Mouse (Mus musculus): ENCODE results near the gene Tmem116.

Gene Tmem116

GRCm38 (mm10) chr5:121540066-121540465 is 88.4 kb downstream of the Tmem116 start:
- DNase-seq (ENCODE audit: low spot score) = no peak

GRCm38 (mm10) chr5:121541235-121541634 is 89.5 kb downstream of the Tmem116 start:
- no peak for DNase-seq (ENCODE audit: low spot score)

GRCm38 (mm10) chr5:121543370-121543769 is 91.7 kb downstream of the Tmem116 start:
- DNase-seq (ENCODE audit: low spot score) = no peak

GRCm38 (mm10) chr5:121544910-121545792 is 93.5 kb downstream of the Tmem116 start, which contains the start of the genes Adam1a and Gm42878:
Adam1a (minus strand) TSS chr5:121545482.
Gm42878 (minus strand) TSS chr5:121545482.
- peak; percentile 68 for DNase-seq (ENCODE audit: low spot score)

- peak; percentile 97 for DNase-seq (ENCODE audit: low spot score)
These were observed 94.3 kb downstream of the Tmem116 start, which contains the start of gene Mapkapk5 for GRCm38 (mm10) chr5:121545793-121546529. Mapkapk5 (minus strand) TSS chr5:121545905.

GRCm38 (mm10) chr5:121546530-121546895 is 94.8 kb downstream of the Tmem116 start:
- DNase-seq (ENCODE audit: low spot score) = peak; percentile 79

- no peak for DNase-seq (ENCODE audit: low spot score)
These were observed 95.4 kb downstream of the Tmem116 start for GRCm38 (mm10) chr5:121547084-121547483.

- DNase-seq (ENCODE audit: low spot score) = no peak
These were observed 97.5 kb downstream of the Tmem116 start for GRCm38 (mm10) chr5:121549196-121549595.

- no peak for DNase-seq (ENCODE audit: low spot score)
These were observed 110.7 kb downstream of the Tmem116 start for GRCm38 (mm10) chr5:121562436-121562835.

GRCm38 (mm10) chr5:121564468-121564895 is 112.8 kb downstream of the Tmem116 start:
- peak; percentile 65 for DNase-seq (ENCODE audit: low spot score)

GRCm38 (mm10) chr5:121566035-121566681 is 114.5 kb downstream of the Tmem116 start:
- no peak for DNase-seq (ENCODE audit: low spot score)

- peak; percentile 20 for DNase-seq (ENCODE audit: low spot score)
These were observed 118.3 kb downstream of the Tmem116 start for GRCm38 (mm10) chr5:121569881-121570420.

GRCm38 (mm10) chr5:121570787-121571186 is 119.1 kb downstream of the Tmem116 start:
- peak; percentile 30 for DNase-seq (ENCODE audit: low spot score)
